Mouse (Mus musculus): ENCODE measurements at regions not wholly inside any gene's neighbourhood (a gene's known extent, or its start where the extent isn't known, plus 50 kb on each side); places are given as distances from the start of the nearest gene placed in this dataset.
A peak's percentile ranks its signal among the peaks of the same experiment; 100 is the strongest.

GRCm38 (mm10) chr11:7423276-7424081 is 209.8 kb upstream of the Igfbp3 start:
- ATAC-seq (replicated peaks; ENCODE audit: insufficient number of reproducible peaks, low FRiP score, low TSS enrichment, low read depth), result peak; percentile 85
- Histone ChIP-seq H3K4me1 (ENCODE audit: control insufficient read depth, insufficient read depth, low read length) (peaks cover 2% of the 10 kb centered on the region; the same call in 1 of the 2 replicates), H3K9me3 (replicated peaks; ENCODE audit: control insufficient read depth, low read length) (no peaks in the 10 kb centered on the region), H3K9ac (replicated peaks; ENCODE audit: low read length) (no peak overlapping the region), H3K27me3 (ENCODE audit: control insufficient read depth, insufficient read depth, low read length) (no peaks in the 10 kb centered on the region), H3K4me3 (ENCODE audit: low read depth, low read length) (no peak overlapping the region), H3K4me2 (ENCODE audit: low read depth, low read length) (no peak overlapping the region), H3K36me3 (replicated peaks; ENCODE audit: control insufficient read depth, insufficient read depth, low read depth, low read length) (no peaks in the 10 kb centered on the region), H3K27ac (replicated peaks; ENCODE audit: low read depth, low read length) (no peak overlapping the region)
- DNase-seq (ENCODE audit: low spot score), result peak; percentile 22
- WGBS, result 16% methylated on average over 13 of the region's 13 CpGs

DNA sequence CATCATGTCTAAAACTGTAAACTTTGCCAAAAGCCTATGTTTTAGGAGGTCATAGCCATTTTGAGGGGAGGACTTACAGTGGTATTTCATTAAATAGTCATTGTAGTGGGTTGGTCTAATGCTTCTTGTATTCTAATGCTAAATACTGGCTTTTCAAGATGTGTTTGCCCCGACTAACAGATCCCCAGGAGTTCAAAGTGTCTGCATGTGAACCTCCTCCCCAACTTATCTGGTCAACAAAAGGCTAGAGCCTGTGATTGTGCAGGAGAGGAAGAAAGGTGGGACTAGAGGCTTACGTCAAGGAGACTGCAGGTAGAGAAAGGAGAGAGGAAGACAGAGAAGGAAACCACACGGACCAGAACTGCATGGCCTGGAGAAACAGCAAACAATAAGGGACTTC is 198.9 kb upstream of the Igfbp3 start:
- Histone ChIP-seq H3K4me2 (ENCODE audit: low read depth, low read length) (no peak overlapping the region), H3K27ac (replicated peaks; ENCODE audit: low read depth, low read length) (no peak overlapping the region), H3K27me3 (ENCODE audit: control insufficient read depth, insufficient read depth, low read length) (no peaks in the 10 kb centered on the region), H3K9ac (replicated peaks; ENCODE audit: low read length) (no peak overlapping the region), H3K4me3 (ENCODE audit: low read depth, low read length) (no peak overlapping the region), H3K4me1 (ENCODE audit: control insufficient read depth, insufficient read depth, low read length) (no peaks in the 10 kb centered on the region), H3K9me3 (replicated peaks; ENCODE audit: control insufficient read depth, low read length) (no peaks in the 10 kb centered on the region), H3K36me3 (replicated peaks; ENCODE audit: control insufficient read depth, insufficient read depth, low read depth, low read length) (no peaks in the 10 kb centered on the region)
- DNase-seq (ENCODE audit: low spot score) (no peak), ATAC-seq (replicated peaks; ENCODE audit: insufficient number of reproducible peaks, low FRiP score, low TSS enrichment, low read depth) (no peak)
- 76% methylated on average over 3 of the region's 3 CpGs for WGBS

- Histone ChIP-seq H3K4me1 (ENCODE audit: control insufficient read depth, insufficient read depth, low read length) (no peaks in the 10 kb centered on the region), H3K4me3 (ENCODE audit: low read depth, low read length) (no peak overlapping the region), H3K27ac (replicated peaks; ENCODE audit: low read depth, low read length) (no peak overlapping the region), H3K4me2 (ENCODE audit: low read depth, low read length) (no peak overlapping the region), H3K9ac (replicated peaks; ENCODE audit: low read length) (no peak overlapping the region), H3K27me3 (ENCODE audit: control insufficient read depth, insufficient read depth, low read length) (no peaks in the 10 kb centered on the region), H3K36me3 (replicated peaks; ENCODE audit: control insufficient read depth, insufficient read depth, low read depth, low read length) (no peaks in the 10 kb centered on the region), H3K9me3 (replicated peaks; ENCODE audit: control insufficient read depth, low read length) (no peaks in the 10 kb centered on the region)
- DNase-seq (ENCODE audit: low spot score) (no peak), ATAC-seq (replicated peaks; ENCODE audit: insufficient number of reproducible peaks, low FRiP score, low TSS enrichment, low read depth) (no peak)
Measured at GRCm38 (mm10) chr11:7408992-7409391, 195.3 kb upstream of the Igfbp3 start.

DNA sequence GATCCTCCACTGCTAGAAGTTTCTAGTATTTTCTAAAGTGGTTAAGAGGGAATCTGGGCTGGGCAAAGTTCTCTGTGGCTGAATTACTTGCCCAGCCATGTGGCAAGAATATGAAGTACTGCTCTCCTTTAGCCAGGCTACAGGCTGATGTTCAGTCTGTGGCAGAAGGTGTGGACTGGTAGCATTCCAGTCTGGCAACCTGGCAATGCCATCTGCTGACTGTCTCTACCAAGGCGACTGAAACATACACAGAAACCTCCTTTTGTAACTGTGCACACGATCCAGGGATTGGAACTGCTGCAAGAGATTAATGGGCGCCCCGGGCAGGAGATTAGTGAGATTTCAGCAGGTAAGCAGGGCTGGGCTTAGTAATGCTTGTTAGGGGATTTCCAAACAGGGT is 190.9 kb upstream of the Igfbp3 start:
- no peak overlapping the region for H3K4me3 ChIP-seq (ENCODE audit: low read depth, low read length)
- ATAC-seq (replicated peaks; ENCODE audit: insufficient number of reproducible peaks, low FRiP score, low TSS enrichment, low read depth), result no peak
- no peak overlapping the region for H3K9ac ChIP-seq (replicated peaks; ENCODE audit: low read length)
- 71% methylated on average over 4 of the region's 4 CpGs for WGBS
- H3K4me2 ChIP-seq (ENCODE audit: low read depth, low read length), result no peak overlapping the region
- H3K27me3 ChIP-seq (ENCODE audit: control insufficient read depth, insufficient read depth, low read length), result no peaks in the 10 kb centered on the region
- H3K9me3 ChIP-seq (replicated peaks; ENCODE audit: control insufficient read depth, low read length), result no peaks in the 10 kb centered on the region
- no peak overlapping the region for H3K27ac ChIP-seq (replicated peaks; ENCODE audit: low read depth, low read length)
- no peak for DNase-seq (ENCODE audit: low spot score)
- H3K4me1 ChIP-seq (ENCODE audit: control insufficient read depth, insufficient read depth, low read length), result no peaks in the 10 kb centered on the region
- no peaks in the 10 kb centered on the region for H3K36me3 ChIP-seq (replicated peaks; ENCODE audit: control insufficient read depth, insufficient read depth, low read depth, low read length)

- ATAC-seq (replicated peaks; ENCODE audit: insufficient number of reproducible peaks, low FRiP score, low TSS enrichment, low read depth), result no peak
Measured at GRCm38 (mm10) chr11:7371835-7372234, 158.1 kb upstream of the Igfbp3 start.

DNA sequence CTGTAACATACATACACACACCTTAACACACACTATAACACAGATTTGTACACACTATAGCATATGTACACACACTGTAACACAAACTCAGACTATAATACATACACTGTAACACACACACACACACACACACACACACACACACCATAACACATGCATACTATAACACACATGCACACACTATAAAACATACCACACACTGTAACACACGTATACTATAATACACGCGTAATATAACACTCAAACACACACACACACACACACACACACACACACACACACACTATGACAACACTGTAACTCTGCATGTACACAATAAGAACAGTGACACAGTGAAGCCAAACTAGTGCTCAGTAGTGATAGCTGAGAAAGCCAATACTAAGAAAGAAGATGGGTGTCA is 147.7 kb upstream of the Igfbp3 start:
- Histone ChIP-seq H3K9ac (replicated peaks; ENCODE audit: low read length) (no peak overlapping the region), H3K27me3 (ENCODE audit: control insufficient read depth, insufficient read depth, low read length) (no peaks in the 10 kb centered on the region), H3K27ac (replicated peaks; ENCODE audit: low read depth, low read length) (no peak overlapping the region), H3K4me2 (ENCODE audit: low read depth, low read length) (no peak overlapping the region), H3K4me3 (ENCODE audit: low read depth, low read length) (no peak overlapping the region), H3K9me3 (replicated peaks; ENCODE audit: control insufficient read depth, low read length) (no peaks in the 10 kb centered on the region), H3K36me3 (replicated peaks; ENCODE audit: control insufficient read depth, insufficient read depth, low read depth, low read length) (no peaks in the 10 kb centered on the region), H3K4me1 (ENCODE audit: control insufficient read depth, insufficient read depth, low read length) (no peaks in the 10 kb centered on the region)
- WGBS, result 88% methylated on average over 3 of the region's 3 CpGs
- peak; percentile 76; the same call in 1 of the 2 replicates for ATAC-seq (replicated peaks; ENCODE audit: insufficient number of reproducible peaks, low FRiP score, low TSS enrichment, low read depth)
- no peak for DNase-seq (ENCODE audit: low spot score)

More at GRCm38 (mm10) chr11:7371835-7372234, 158.1 kb upstream of the Igfbp3 start:
- H3K27me3 ChIP-seq (ENCODE audit: control insufficient read depth, insufficient read depth, low read length), result no peaks in the 10 kb centered on the region
- WGBS, result 84% methylated on average over 1 of the region's 1 CpGs
- H3K27ac ChIP-seq (replicated peaks; ENCODE audit: low read depth, low read length), result no peak overlapping the region
- no peak for DNase-seq (ENCODE audit: low spot score)
- no peaks in the 10 kb centered on the region for H3K9me3 ChIP-seq (replicated peaks; ENCODE audit: control insufficient read depth, low read length)
- H3K4me3 ChIP-seq (ENCODE audit: low read depth, low read length), result no peak overlapping the region
- no peak overlapping the region for H3K9ac ChIP-seq (replicated peaks; ENCODE audit: low read length)
- H3K4me1 ChIP-seq (ENCODE audit: control insufficient read depth, insufficient read depth, low read length), result no peaks in the 10 kb centered on the region
- H3K4me2 ChIP-seq (ENCODE audit: low read depth, low read length), result no peak overlapping the region
- H3K36me3 ChIP-seq (replicated peaks; ENCODE audit: control insufficient read depth, insufficient read depth, low read depth, low read length), result no peaks in the 10 kb centered on the region

DNA sequence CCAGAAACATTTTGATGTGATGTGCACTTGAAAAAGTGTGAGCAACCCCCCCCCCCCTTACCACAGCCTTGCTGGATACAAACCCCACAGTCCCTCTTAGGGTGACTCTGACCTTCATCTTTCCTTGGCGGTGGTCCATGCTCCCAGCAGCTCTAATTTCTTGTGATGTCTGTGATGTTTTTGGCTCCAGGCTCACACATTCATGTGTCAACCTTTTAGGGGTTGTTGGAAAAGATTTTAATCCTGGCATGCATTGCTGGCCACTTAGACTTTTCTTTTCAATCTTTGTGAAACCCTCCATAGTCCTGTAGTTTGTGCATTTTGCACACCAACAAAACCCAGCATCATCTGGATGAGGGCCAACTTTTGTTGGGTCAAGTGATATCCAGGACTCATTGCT is 134.9 kb upstream of the Igfbp3 start:
- Histone ChIP-seq H3K9me3 (replicated peaks; ENCODE audit: control insufficient read depth, low read length) (no peaks in the 10 kb centered on the region), H3K9ac (replicated peaks; ENCODE audit: low read length) (no peak overlapping the region), H3K4me3 (ENCODE audit: low read depth, low read length) (no peak overlapping the region), H3K27me3 (ENCODE audit: control insufficient read depth, insufficient read depth, low read length) (no peaks in the 10 kb centered on the region), H3K4me2 (ENCODE audit: low read depth, low read length) (no peak overlapping the region), H3K4me1 (ENCODE audit: control insufficient read depth, insufficient read depth, low read length) (no peaks in the 10 kb centered on the region), H3K36me3 (replicated peaks; ENCODE audit: control insufficient read depth, insufficient read depth, low read depth, low read length) (no peaks in the 10 kb centered on the region), H3K27ac (replicated peaks; ENCODE audit: low read depth, low read length) (no peak overlapping the region)
- DNase-seq (ENCODE audit: low spot score) (no peak), ATAC-seq (replicated peaks; ENCODE audit: insufficient number of reproducible peaks, low FRiP score, low TSS enrichment, low read depth) (no peak)
- WGBS, result 80% methylated on average over 1 of the region's 1 CpGs

DNA sequence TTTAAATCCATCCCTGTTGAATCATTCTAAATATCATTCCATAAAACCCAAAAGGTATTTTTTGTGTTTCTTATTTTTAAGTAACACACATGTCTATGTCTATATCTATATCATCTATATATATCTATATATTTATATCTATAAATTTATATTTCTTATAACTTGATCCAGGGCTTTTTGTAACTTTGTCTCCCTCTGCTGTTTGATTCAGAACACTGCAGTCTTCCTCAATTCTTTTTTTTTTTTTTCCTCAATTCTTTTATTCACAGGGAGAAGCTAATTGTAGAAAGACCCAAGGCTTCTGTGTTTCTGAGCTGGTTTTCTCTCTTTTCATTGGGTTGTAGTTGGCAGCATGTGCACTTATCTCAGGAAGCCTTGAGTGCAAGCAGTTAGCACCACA is 124.1 kb upstream of the Igfbp3 start:
- Histone ChIP-seq H3K27ac (replicated peaks; ENCODE audit: low read depth, low read length) (no peak overlapping the region), H3K27me3 (ENCODE audit: control insufficient read depth, insufficient read depth, low read length) (no peaks in the 10 kb centered on the region), H3K36me3 (replicated peaks; ENCODE audit: control insufficient read depth, insufficient read depth, low read depth, low read length) (no peaks in the 10 kb centered on the region), H3K4me1 (ENCODE audit: control insufficient read depth, insufficient read depth, low read length) (no peaks in the 10 kb centered on the region), H3K9me3 (replicated peaks; ENCODE audit: control insufficient read depth, low read length) (no peaks in the 10 kb centered on the region; the same call in 1 of the 2 replicates), H3K4me3 (ENCODE audit: low read depth, low read length) (no peak overlapping the region), H3K9ac (replicated peaks; ENCODE audit: low read length) (no peak overlapping the region), H3K4me2 (ENCODE audit: low read depth, low read length) (no peak overlapping the region)
- DNase-seq (ENCODE audit: low spot score) (no peak), ATAC-seq (replicated peaks; ENCODE audit: insufficient number of reproducible peaks, low FRiP score, low TSS enrichment, low read depth) (no peak)

Data from embryonic facial prominence, embryonic 11.5 days (tissue).